Mouse (Mus musculus): ENCODE results near the gene Col28a1. TPM values are rescaled to one million over a fixed set of nuclear protein-coding genes. Genes with fewer than 3 reads are reported as not detected.

Col28a1 gene
- polyA plus RNA-seq, 1 experiment from 2014 or later: not detected

- Histone ChIP-seq H3K4me3 (ENCODE audit: low read depth, low read length) (no peak overlapping the region), H3K4me1 (ENCODE audit: control insufficient read depth, insufficient read depth, low read length) (no peaks in the 10 kb centered on the region), H3K36me3 (ENCODE audit: control insufficient read depth, insufficient read depth, low read length) (no peaks in the 10 kb centered on the region), H3K9ac (ENCODE audit: low read length) (no peak overlapping the region), H3K27ac (ENCODE audit: low read depth, low read length) (no peak overlapping the region), H3K4me2 (no peak overlapping the region), H3K27me3 (ENCODE audit: control insufficient read depth, insufficient read depth, low read length) (no peaks in the 10 kb centered on the region), H3K9me3 (ENCODE audit: control insufficient read depth, low read length) (no peaks in the 10 kb centered on the region)
- ATAC-seq (ENCODE audit: low FRiP score): no peak
- DNase-seq (ENCODE audit: low spot score, missing footprints): peak; percentile 85
- 88% methylated on average over 8 of the region's 8 CpGs for WGBS
Observed at GRCm38 (mm10) chr6:8094160-8094953, 98.1 kb downstream of the Col28a1 start.

GRCm38 (mm10) chr6:8093556-8093955 lies 98.9 kb downstream of the Col28a1 start:
- no peaks in the 10 kb centered on the region for H3K4me1 ChIP-seq (ENCODE audit: control insufficient read depth, insufficient read depth, low read length)
- no peak for ATAC-seq (ENCODE audit: low FRiP score)
- WGBS: 87% methylated on average over 7 of the region's 7 CpGs
- no peak overlapping the region for H3K27ac ChIP-seq (ENCODE audit: low read depth, low read length)
- no peak overlapping the region for H3K4me3 ChIP-seq (ENCODE audit: low read depth, low read length)
- no peak overlapping the region for H3K9ac ChIP-seq (ENCODE audit: low read length)
- H3K9me3 ChIP-seq (ENCODE audit: control insufficient read depth, low read length): no peaks in the 10 kb centered on the region
- no peaks in the 10 kb centered on the region for H3K36me3 ChIP-seq (ENCODE audit: control insufficient read depth, insufficient read depth, low read length)
- DNase-seq (ENCODE audit: low spot score, missing footprints): no peak
- no peaks in the 10 kb centered on the region for H3K27me3 ChIP-seq (ENCODE audit: control insufficient read depth, insufficient read depth, low read length)
- no peak overlapping the region for H3K4me2 ChIP-seq

- no peak overlapping the region for H3K4me2 ChIP-seq
- H3K36me3 ChIP-seq (ENCODE audit: control insufficient read depth, insufficient read depth, low read length): no peaks in the 10 kb centered on the region
- H3K27me3 ChIP-seq (ENCODE audit: control insufficient read depth, insufficient read depth, low read length): no peaks in the 10 kb centered on the region
- peak; percentile 93 for DNase-seq (ENCODE audit: low spot score, missing footprints)
- no peak overlapping the region for H3K4me3 ChIP-seq (ENCODE audit: low read depth, low read length)
- ATAC-seq (ENCODE audit: low FRiP score): 0 out of 2 replicates have a peak, but pooled peaks have one; percentile 22
- WGBS: 70% methylated on average over 3 of the region's 3 CpGs
- no peak overlapping the region for H3K27ac ChIP-seq (ENCODE audit: low read depth, low read length)
- no peaks in the 10 kb centered on the region for H3K9me3 ChIP-seq (ENCODE audit: control insufficient read depth, low read length)
- H3K9ac ChIP-seq (ENCODE audit: low read length): no peak overlapping the region
- no peaks in the 10 kb centered on the region for H3K4me1 ChIP-seq (ENCODE audit: control insufficient read depth, insufficient read depth, low read length)
Observed at GRCm38 (mm10) chr6:8086847-8087246, 105.6 kb downstream of the Col28a1 start.

- Histone ChIP-seq H3K4me1 (ENCODE audit: control insufficient read depth, insufficient read depth, low read length) (no peaks in the 10 kb centered on the region), H3K36me3 (ENCODE audit: control insufficient read depth, insufficient read depth, low read length) (no peaks in the 10 kb centered on the region), H3K27me3 (ENCODE audit: control insufficient read depth, insufficient read depth, low read length) (no peaks in the 10 kb centered on the region), H3K4me3 (ENCODE audit: low read depth, low read length) (no peak overlapping the region), H3K4me2 (no peak overlapping the region), H3K9ac (ENCODE audit: low read length) (no peak overlapping the region), H3K9me3 (ENCODE audit: control insufficient read depth, low read length) (no peaks in the 10 kb centered on the region), H3K27ac (ENCODE audit: low read depth, low read length) (no peak overlapping the region)
- 78% methylated on average over 7 of the region's 7 CpGs for WGBS
- DNase-seq (ENCODE audit: low spot score, missing footprints) (no peak), ATAC-seq (ENCODE audit: low FRiP score) (no peak)
Observed at GRCm38 (mm10) chr6:8084806-8085205, 107.6 kb downstream of the Col28a1 start.

- H3K4me2 ChIP-seq: no peak overlapping the region
- H3K9ac ChIP-seq (ENCODE audit: low read length): no peak overlapping the region
- H3K4me3 ChIP-seq (ENCODE audit: low read depth, low read length): no peak overlapping the region
- no peaks in the 10 kb centered on the region for H3K9me3 ChIP-seq (ENCODE audit: control insufficient read depth, low read length)
- ATAC-seq (ENCODE audit: low FRiP score) (no peak), DNase-seq (ENCODE audit: low spot score, missing footprints) (no peak)
- 84% methylated on average over 2 of the region's 2 CpGs for WGBS
- no peaks in the 10 kb centered on the region for H3K36me3 ChIP-seq (ENCODE audit: control insufficient read depth, insufficient read depth, low read length)
- H3K4me1 ChIP-seq (ENCODE audit: control insufficient read depth, insufficient read depth, low read length): no peaks in the 10 kb centered on the region
- no peak overlapping the region for H3K27ac ChIP-seq (ENCODE audit: low read depth, low read length)
- no peaks in the 10 kb centered on the region for H3K27me3 ChIP-seq (ENCODE audit: control insufficient read depth, insufficient read depth, low read length)
Observed at GRCm38 (mm10) chr6:8083196-8083595, 109.2 kb downstream of the Col28a1 start.

- no peak for ATAC-seq (ENCODE audit: low FRiP score)
- 68% methylated on average over 5 of the region's 5 CpGs for WGBS
- H3K4me2 ChIP-seq: no peak overlapping the region
Observed at GRCm38 (mm10) chr6:8077572-8078146, 114.8 kb downstream of the Col28a1 start.

GRCm38 (mm10) chr6:8074914-8075313 lies 117.5 kb downstream of the Col28a1 start:
- no peaks in the 10 kb centered on the region for H3K4me1 ChIP-seq (ENCODE audit: control insufficient read depth, insufficient read depth, low read length)
- H3K9me3 ChIP-seq (ENCODE audit: control insufficient read depth, low read length): no peaks in the 10 kb centered on the region
- WGBS: 83% methylated on average over 2 of the region's 2 CpGs
- H3K27ac ChIP-seq (ENCODE audit: low read depth, low read length): no peak overlapping the region
- no peaks in the 10 kb centered on the region for H3K27me3 ChIP-seq (ENCODE audit: control insufficient read depth, insufficient read depth, low read length)
- H3K4me2 ChIP-seq: no peak overlapping the region
- no peak for ATAC-seq (ENCODE audit: low FRiP score)
- no peaks in the 10 kb centered on the region for H3K36me3 ChIP-seq (ENCODE audit: control insufficient read depth, insufficient read depth, low read length)
- H3K4me3 ChIP-seq (ENCODE audit: low read depth, low read length): no peak overlapping the region
- DNase-seq (ENCODE audit: low spot score, missing footprints): no peak
- H3K9ac ChIP-seq (ENCODE audit: low read length): no peak overlapping the region

More at GRCm38 (mm10) chr6:8077572-8078146, 114.8 kb downstream of the Col28a1 start:
- no peaks in the 10 kb centered on the region for H3K4me1 ChIP-seq (ENCODE audit: control insufficient read depth, insufficient read depth, low read length)
- H3K36me3 ChIP-seq (ENCODE audit: control insufficient read depth, insufficient read depth, low read length): no peaks in the 10 kb centered on the region
- H3K9me3 ChIP-seq (ENCODE audit: control insufficient read depth, low read length): no peaks in the 10 kb centered on the region
- H3K9ac ChIP-seq (ENCODE audit: low read length): no peak overlapping the region
- no peaks in the 10 kb centered on the region for H3K27me3 ChIP-seq (ENCODE audit: control insufficient read depth, insufficient read depth, low read length)
- no peak overlapping the region for H3K27ac ChIP-seq (ENCODE audit: low read depth, low read length)
- H3K4me3 ChIP-seq (ENCODE audit: low read depth, low read length): no peak overlapping the region
- no peak for DNase-seq (ENCODE audit: low spot score, missing footprints)

- Histone ChIP-seq H3K4me1 (ENCODE audit: control insufficient read depth, insufficient read depth, low read length) (no peaks in the 10 kb centered on the region), H3K36me3 (ENCODE audit: control insufficient read depth, insufficient read depth, low read length) (no peaks in the 10 kb centered on the region), H3K27me3 (ENCODE audit: control insufficient read depth, insufficient read depth, low read length) (no peaks in the 10 kb centered on the region), H3K9ac (ENCODE audit: low read length) (no peak overlapping the region), H3K4me3 (ENCODE audit: low read depth, low read length) (no peak overlapping the region), H3K27ac (ENCODE audit: low read depth, low read length) (no peak overlapping the region), H3K4me2 (no peak overlapping the region), H3K9me3 (ENCODE audit: control insufficient read depth, low read length) (no peaks in the 10 kb centered on the region)
- DNase-seq (ENCODE audit: low spot score, missing footprints): no peak
- ATAC-seq (ENCODE audit: low FRiP score): no peak
- WGBS: 92% methylated on average over 5 of the region's 5 CpGs
Observed at GRCm38 (mm10) chr6:8068979-8069378, 123.4 kb downstream of the Col28a1 start.

- Histone ChIP-seq H3K27me3 (ENCODE audit: control insufficient read depth, insufficient read depth, low read length) (no peaks in the 10 kb centered on the region), H3K4me3 (ENCODE audit: low read depth, low read length) (no peak overlapping the region), H3K9ac (ENCODE audit: low read length) (no peak overlapping the region), H3K4me2 (no peak overlapping the region), H3K27ac (ENCODE audit: low read depth, low read length) (no peak overlapping the region), H3K36me3 (ENCODE audit: control insufficient read depth, insufficient read depth, low read length) (no peaks in the 10 kb centered on the region), H3K4me1 (ENCODE audit: control insufficient read depth, insufficient read depth, low read length) (no peaks in the 10 kb centered on the region), H3K9me3 (ENCODE audit: control insufficient read depth, low read length) (no peaks in the 10 kb centered on the region)
- WGBS: 81% methylated on average over 2 of the region's 2 CpGs
- ATAC-seq (ENCODE audit: low FRiP score) (no peak), DNase-seq (ENCODE audit: low spot score, missing footprints) (no peak)
Observed at GRCm38 (mm10) chr6:8068394-8068793, 124.0 kb downstream of the Col28a1 start.
